Mouse (Mus musculus) G1E (cell line): ENCODE results near the gene Calhm1. TPM values are rescaled to one million over a fixed set of nuclear protein-coding genes. Genes with fewer than 3 reads are reported as not detected.

Source experiments
- ATAC-seq: 2 replicates; pipeline ENCODE4 v1.8.0; 2016; ENCODE audit warnings: mild to moderate bottlenecking; ENCODE audit not compliant: insufficient number of reproducible peaks, poor library complexity, low FRiP score, severe bottlenecking; ENCODE audit errors: extremely low read depth
- DNase-seq: peaks from one replicate; pipeline ENCODE4 v3.0.0; 2012; ENCODE audit warnings: low spot score
- H3K27me3 ChIP-seq: 2 replicates; pipeline ENCODE4 v1.6.1; 2012; ENCODE audit warnings: mild to moderate bottlenecking, low read length, inconsistent platforms; ENCODE audit not compliant: insufficient read depth
- H3K36me3 ChIP-seq: replicated peaks from 2 replicates; pipeline ENCODE3; 2012; ENCODE audit warnings: mild to moderate bottlenecking, inconsistent platforms
- H3K4me1 ChIP-seq: 2 replicates; pipeline ENCODE4 v1.6.1; 2012; ENCODE audit warnings: low read depth, low read length, inconsistent platforms, mixed read lengths; ENCODE audit not compliant: insufficient read depth
- H3K4me3 ChIP-seq: 2 replicates; pipeline ENCODE4 v1.5.1; 2012; ENCODE audit warnings: low read depth, mild to moderate bottlenecking, inconsistent platforms, low read length, moderate library complexity, mixed read lengths
- H3K9me3 ChIP-seq: replicated peaks from 2 replicates; pipeline ENCODE4 v1.6.1; 2012; ENCODE audit warnings: inconsistent platforms
- CTCF ChIP-seq: IDR thresholded peaks from 2 replicates; pipeline ENCODE4 v1.5.1; 2012; ENCODE audit warnings: low read depth, low read length, inconsistent platforms, mixed read lengths
- GATA1 ChIP-seq: IDR thresholded peaks from 2 replicates; pipeline ENCODE4 v1.6.1; 2012; ENCODE audit warnings: borderline replicate concordance, low read length, inconsistent platforms, mixed read lengths
- GATA2 ChIP-seq: IDR thresholded peaks from 2 replicates; pipeline ENCODE4 v1.6.1; 2012; ENCODE audit warnings: low read depth, low read length, inconsistent platforms, borderline replicate concordance
- POLR2AphosphoS5 ChIP-seq: IDR thresholded peaks from 2 replicates; pipeline ENCODE4 v1.6.1; 2012; ENCODE audit warnings: low read depth, low read length, inconsistent platforms; ENCODE audit not compliant: insufficient replicate concordance
- TAL1 ChIP-seq: conservative IDR thresholded peaks from 2 replicates; pipeline ENCODE4 v1.6.1; 2012; ENCODE audit warnings: low read depth, low read length, inconsistent platforms, mixed read lengths
- polyA plus RNA-seq: library from polyadenylated mRNA; stranded (reverse); fragments of >175 nt; gene quantifications from 2 replicates; pipeline ENCODE4 v1.2.3, GENCODE M21; 2012
- total RNA-seq, 2 experiments: library from RNA; stranded (forward) in 1 of 2; stranded (reverse) in 1 of 2; fragments of 200-1000 nt in 1 of 2; fragments of >200 nt in 1 of 2; fragmentation: Nextera tagmentation in 1 of 2; gene quantifications; 2 replicates each; pipeline ENCODE4 v1.2.3; 2014 to 2017

Calhm1 gene
- total and polyA plus RNA-seq, 3 experiments, result not detected

DNA sequence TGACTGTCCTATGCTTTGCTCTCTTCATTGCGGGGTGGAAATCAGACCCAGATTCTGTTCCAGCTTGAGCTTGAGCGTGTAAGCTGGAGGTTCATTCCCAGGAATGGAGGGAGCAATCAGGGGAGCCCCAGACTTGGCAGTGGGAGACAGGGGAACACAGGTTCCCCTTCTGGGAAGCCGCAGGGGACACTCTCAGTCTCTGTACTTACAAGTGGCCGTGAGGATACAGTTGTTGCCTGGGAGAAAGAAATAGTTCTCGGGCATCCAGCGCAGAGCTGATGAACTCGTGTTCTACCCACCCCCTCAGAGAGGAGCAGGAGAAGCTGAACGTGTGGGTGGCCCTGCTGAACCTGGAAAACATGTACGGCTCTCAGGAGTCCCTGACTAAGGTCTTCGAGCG lies 15.2 kb downstream of the Calhm1 start:
- Histone ChIP-seq H3K4me3 (no peak overlapping the region), H3K4me1 (peaks cover 22% of the 10 kb centered on the region), H3K27me3 (no peaks in the 10 kb centered on the region), H3K9me3 (no peaks in the 10 kb centered on the region), H3K36me3 (peaks cover 99% of the 10 kb centered on the region)
- no peak for ATAC-seq
- no peak for TF ChIP-seq CTCF
- TF ChIP-seq POLR2AphosphoS5, result no peak
- no peak for TF ChIP-seq GATA2
- no peak for TF ChIP-seq TAL1
- TF ChIP-seq GATA1, result no peak
- DNase-seq, result no peak

DNA sequence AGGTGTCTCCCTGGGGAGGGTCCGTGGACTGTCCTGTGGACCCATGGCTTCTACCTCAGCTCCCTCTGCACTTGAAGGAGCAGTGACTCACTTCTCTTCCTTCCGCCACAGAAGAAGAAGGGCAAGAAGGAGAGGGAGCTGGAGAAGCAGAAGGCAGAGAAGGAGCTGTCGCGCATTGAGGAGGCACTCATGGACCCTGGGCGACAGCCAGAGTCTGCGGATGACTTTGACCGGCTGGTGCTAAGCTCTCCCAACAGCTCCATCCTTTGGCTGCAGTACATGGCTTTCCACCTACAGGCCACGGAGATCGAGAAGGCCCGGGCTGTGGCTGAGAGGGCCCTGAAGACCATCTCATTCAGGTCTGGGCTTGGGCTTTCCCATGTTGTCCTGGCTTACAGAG lies 15.9 kb downstream of the Calhm1 start:
- DNase-seq (no peak), ATAC-seq (no peak)
- H3K4me3 ChIP-seq, result no peak overlapping the region
- peaks cover 100% of the 10 kb centered on the region for H3K36me3 ChIP-seq
- TF ChIP-seq GATA2, result no peak
- TF ChIP-seq TAL1, result no peak
- no peak for TF ChIP-seq GATA1
- TF ChIP-seq CTCF, result no peak
- no peak for TF ChIP-seq POLR2AphosphoS5
- peaks cover 15% of the 10 kb centered on the region for H3K4me1 ChIP-seq
- no peaks in the 10 kb centered on the region for H3K27me3 ChIP-seq
- no peaks in the 10 kb centered on the region for H3K9me3 ChIP-seq

DNA sequence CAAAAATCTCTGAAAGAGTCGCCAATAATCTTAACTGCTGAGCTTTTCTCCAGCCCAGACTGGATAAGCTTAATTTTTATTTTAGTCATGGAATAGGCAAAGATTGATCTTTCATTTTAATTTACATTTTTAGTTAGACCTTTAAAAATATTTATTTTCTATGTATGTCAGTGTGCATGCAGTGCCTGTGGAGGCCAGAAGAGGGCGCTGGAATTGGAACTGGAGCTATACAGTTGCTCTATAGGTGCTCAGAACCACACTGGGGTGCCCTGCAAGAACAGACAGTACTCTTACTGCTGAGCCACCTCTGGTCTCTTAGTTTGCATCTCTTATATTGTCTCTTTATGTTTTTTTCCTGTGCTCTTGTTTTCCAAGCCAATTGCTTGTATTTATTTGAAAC lies 21.3 kb downstream of the Calhm1 start:
- Histone ChIP-seq H3K27me3 (no peaks in the 10 kb centered on the region), H3K9me3 (no peaks in the 10 kb centered on the region), H3K4me3 (no peak overlapping the region), H3K36me3 (peaks cover 97% of the 10 kb centered on the region), H3K4me1 (peaks cover 5% of the 10 kb centered on the region; the same call in 1 of the 2 replicates)
- ATAC-seq (no peak), DNase-seq (no peak)
- TF ChIP-seq CTCF (peak; percentile 61), GATA1 (no peak)

DNA sequence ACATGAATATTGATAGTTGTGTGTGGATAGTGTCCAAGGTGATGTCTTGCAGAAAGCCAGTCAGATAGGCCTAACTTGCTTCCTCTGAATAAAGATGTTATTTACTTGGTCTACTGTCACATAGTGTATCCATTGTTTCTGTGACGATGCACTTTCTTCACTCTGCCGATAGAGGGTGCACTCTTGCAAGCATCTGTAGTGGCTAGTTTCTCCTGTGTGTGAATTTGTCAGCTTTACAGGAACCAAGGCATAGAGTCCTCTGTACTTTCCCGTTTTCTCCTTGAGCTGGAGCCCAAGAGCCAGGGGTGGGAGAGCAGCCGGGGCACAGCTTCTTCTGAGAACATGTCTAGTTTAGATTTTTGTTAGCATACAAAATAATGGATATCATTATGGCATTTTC lies 23.0 kb downstream of the Calhm1 start:
- Histone ChIP-seq H3K27me3 (no peaks in the 10 kb centered on the region), H3K36me3 (peaks cover 97% of the 10 kb centered on the region), H3K4me1 (peaks cover 5% of the 10 kb centered on the region; the same call in 1 of the 2 replicates), H3K9me3 (no peaks in the 10 kb centered on the region), H3K4me3 (no peak overlapping the region)
- no peak for ATAC-seq
- DNase-seq, result peak; percentile 21
- peak; percentile 67 for TF ChIP-seq CTCF
- no peak for TF ChIP-seq GATA2
- no peak for TF ChIP-seq GATA1

DNA sequence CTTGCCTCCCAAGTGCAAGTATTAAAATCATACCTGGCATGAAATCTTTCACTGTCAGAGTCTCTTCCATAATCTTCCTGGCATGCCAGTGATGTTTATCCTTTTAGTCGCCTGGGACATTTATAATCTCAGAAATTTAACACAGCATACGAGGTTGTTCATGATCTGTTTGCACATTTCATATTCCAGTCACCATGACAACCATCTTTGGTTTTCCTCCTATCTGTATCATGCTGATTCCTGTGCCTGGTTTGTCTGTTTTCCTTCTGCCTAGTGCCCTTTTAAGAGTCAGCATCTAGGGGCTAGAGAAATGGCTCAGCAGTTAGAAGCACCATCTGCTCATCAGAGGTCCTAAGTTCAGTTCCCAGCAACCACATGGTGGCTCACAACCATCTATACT lies 25.4 kb downstream of the Calhm1 start:
- peaks cover 97% of the 10 kb centered on the region for H3K36me3 ChIP-seq
- TF ChIP-seq TAL1 (no peak), POLR2AphosphoS5 (no peak), CTCF (no peak)

DNA sequence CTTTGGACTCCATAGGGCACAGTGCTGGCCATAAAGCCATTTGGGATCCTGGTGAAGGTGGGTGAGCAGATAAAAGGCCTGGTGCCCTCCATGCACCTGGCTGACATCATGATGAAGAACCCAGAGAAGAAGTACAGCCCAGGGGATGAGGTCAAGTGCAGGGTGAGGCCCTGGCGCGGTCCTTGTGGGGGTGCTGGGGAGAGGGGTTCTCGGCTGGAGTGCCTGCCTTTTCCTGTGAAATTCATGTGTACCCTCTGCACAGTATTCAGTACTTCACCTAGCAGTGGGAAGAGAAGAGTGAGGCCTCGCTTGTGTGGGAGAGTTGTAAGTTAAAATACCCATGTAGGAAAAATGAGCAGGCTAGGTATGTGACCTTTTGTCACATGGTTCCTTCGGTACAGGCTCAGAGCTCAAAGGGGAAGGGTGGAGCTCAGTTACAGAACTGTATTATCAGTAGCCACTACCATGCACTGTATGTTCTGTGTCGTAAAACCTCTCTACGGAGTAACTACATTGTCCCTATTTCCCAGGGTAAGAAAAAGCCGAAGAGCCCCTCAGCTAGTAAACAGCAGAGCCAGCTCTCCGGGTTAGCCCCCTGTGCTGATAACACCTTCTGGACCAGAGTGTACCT lies 39.3 kb downstream of the Calhm1 start:
- no peaks in the 10 kb centered on the region for H3K9me3 ChIP-seq
- no peak for DNase-seq
- TF ChIP-seq GATA1 (no peak), GATA2 (no peak), CTCF (no peak), TAL1 (no peak), POLR2AphosphoS5 (no peak)
- H3K27me3 ChIP-seq, result no peaks in the 10 kb centered on the region
- no peak overlapping the region for H3K4me3 ChIP-seq
- no peak for ATAC-seq
- peaks cover 100% of the 10 kb centered on the region for H3K36me3 ChIP-seq
- no peaks in the 10 kb centered on the region; the same call in 1 of the 2 replicates for H3K4me1 ChIP-seq

More for the DNA sequence above, 25.4 kb downstream of the Calhm1 start:
- DNase-seq (no peak), ATAC-seq (no peak)
- Histone ChIP-seq H3K9me3 (no peaks in the 10 kb centered on the region), H3K4me3 (no peak overlapping the region), H3K27me3 (no peaks in the 10 kb centered on the region), H3K4me1 (peaks cover 5% of the 10 kb centered on the region; the same call in 1 of the 2 replicates)

DNA sequence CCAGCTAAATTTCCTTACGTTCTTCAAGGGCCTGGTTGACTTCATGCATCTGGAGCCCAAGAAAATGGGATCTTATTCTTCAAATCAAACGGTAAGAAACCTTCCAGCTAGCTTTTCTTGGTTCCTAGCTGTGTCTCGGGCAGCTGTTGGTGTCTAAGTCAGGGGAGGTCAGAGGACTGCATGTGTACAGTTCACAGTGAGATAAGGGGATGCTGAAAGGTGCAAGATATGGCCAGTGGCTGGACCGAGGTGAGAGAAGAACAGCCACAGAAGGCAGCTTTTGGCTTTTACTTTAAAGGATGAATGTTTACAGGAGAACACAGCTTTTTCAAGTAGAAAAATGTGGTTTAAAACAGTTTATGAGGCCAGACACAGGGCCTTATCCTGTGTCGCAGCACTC lies 43.0 kb downstream of the Calhm1 start:
- no peak for TF ChIP-seq CTCF
- TF ChIP-seq GATA2, result no peak
- no peak for TF ChIP-seq GATA1
- TF ChIP-seq TAL1, result no peak
- no peak for TF ChIP-seq POLR2AphosphoS5
- Histone ChIP-seq H3K4me1 (peaks cover 11% of the 10 kb centered on the region), H3K36me3 (peaks cover 100% of the 10 kb centered on the region), H3K27me3 (no peaks in the 10 kb centered on the region), H3K9me3 (no peaks in the 10 kb centered on the region), H3K4me3 (no peak overlapping the region)
- no peak for DNase-seq
- no peak for ATAC-seq

Other genes with a start within 250 kb of the Calhm1 start
- gene Ina, start 129.6 kb downstream of the Calhm1 start, total RNA-seq (2014; fragmentation: Nextera tagmentation), result not detected in 2 replicates
- gene Ina, start 129.6 kb downstream of the Calhm1 start, total RNA-seq (2017), result 0.11 and 0.12 TPM in 2 replicates
- not detected in 2 replicates for gene Ina, start 129.6 kb downstream of the Calhm1 start, polyA plus RNA-seq
- gene Nt5c2, start 129.1 kb downstream of the Calhm1 start, total RNA-seq (2014; fragmentation: Nextera tagmentation), result 148 TPM in 2 replicates
- gene Nt5c2, start 129.1 kb downstream of the Calhm1 start, total RNA-seq (2017), result 136 and 158 TPM in 2 replicates
- 7.2 and 17.0 TPM in 2 replicates for gene Nt5c2, start 129.1 kb downstream of the Calhm1 start, polyA plus RNA-seq
- gene Pcgf6, start 93.3 kb downstream of the Calhm1 start, total RNA-seq (2014; fragmentation: Nextera tagmentation), result 22.7 and 25.9 TPM in 2 replicates
- 16.9 and 18.1 TPM in 2 replicates for gene Pcgf6, start 93.3 kb downstream of the Calhm1 start, total RNA-seq (2017)
- gene Pcgf6, start 93.3 kb downstream of the Calhm1 start, polyA plus RNA-seq, result 14.7 and 16.6 TPM in 2 replicates
- gene Taf5, start 76.5 kb downstream of the Calhm1 start, total RNA-seq (2014; fragmentation: Nextera tagmentation), result 18.1 and 23.0 TPM in 2 replicates
- 22.0 and 22.6 TPM in 2 replicates for gene Taf5, start 76.5 kb downstream of the Calhm1 start, total RNA-seq (2017)
- 7.4 and 10.1 TPM in 2 replicates for gene Taf5, start 76.5 kb downstream of the Calhm1 start, polyA plus RNA-seq
- gene Usmg5, start 53.6 kb downstream of the Calhm1 start, total RNA-seq (2014; fragmentation: Nextera tagmentation), result 144 and 195 TPM in 2 replicates
- gene Usmg5, start 53.6 kb downstream of the Calhm1 start, total RNA-seq (2017), result 1,057 and 1,170 TPM in 2 replicates
- 15.0 and 27.1 TPM in 2 replicates for gene Usmg5, start 53.6 kb downstream of the Calhm1 start, polyA plus RNA-seq
- gene Pdcd11, start 53.5 kb downstream of the Calhm1 start, total RNA-seq (2014; fragmentation: Nextera tagmentation), result 27.2 and 27.5 TPM in 2 replicates
- 29.3 and 30.9 TPM in 2 replicates for gene Pdcd11, start 53.5 kb downstream of the Calhm1 start, total RNA-seq (2017)
- 32.9 and 37.5 TPM in 2 replicates for gene Pdcd11, start 53.5 kb downstream of the Calhm1 start, polyA plus RNA-seq
- not detected in 2 replicates for gene Calhm2, start 6.0 kb downstream of the Calhm1 start, total RNA-seq (2014; fragmentation: Nextera tagmentation)
- 0.17 and 0.44 TPM in 2 replicates for gene Calhm2, start 6.0 kb downstream of the Calhm1 start, total RNA-seq (2017)
- 0.07 and 0.08 TPM in 2 replicates for gene Calhm2, start 6.0 kb downstream of the Calhm1 start, polyA plus RNA-seq
- not detected in 2 replicates for gene Calhm3, start 13.5 kb upstream of the Calhm1 start, total RNA-seq (2014; fragmentation: Nextera tagmentation)
- 0.16 TPM in 1 of 2 replicates, not detected in the other for gene Calhm3, start 13.5 kb upstream of the Calhm1 start, total RNA-seq (2017)
- gene Calhm3, start 13.5 kb upstream of the Calhm1 start, polyA plus RNA-seq, result not detected in 2 replicates
- not detected in 2 replicates for gene Neurl1a, start 34.6 kb upstream of the Calhm1 start, total RNA-seq (2014; fragmentation: Nextera tagmentation)
- gene Neurl1a, start 34.6 kb upstream of the Calhm1 start, total RNA-seq (2017), result 0.05 and 0.06 TPM in 2 replicates
- gene Neurl1a, start 34.6 kb upstream of the Calhm1 start, polyA plus RNA-seq, result not detected in 2 replicates